Mouse (Mus musculus) CH12.LX (cell line): ENCODE measurements around the gene Stxbp1. TPM values are rescaled to one million over a fixed set of nuclear protein-coding genes. Genes with fewer than 3 reads are reported as not detected.
A peak's percentile ranks its signal among the peaks of the same experiment; 100 is the strongest.

ENCODE experiments used
- DNase-seq: peaks from one replicate; pipeline ENCODE4 v3.0.0-alpha.2; 2013; ENCODE audit errors: extremely low read depth
- H3K27ac ChIP-seq: 2 replicates; pipeline ENCODE4 v1.5.1; 2012; ENCODE audit warnings: low read depth, mild to moderate bottlenecking, control low read depth, moderate library complexity; ENCODE audit not compliant: insufficient read depth
- H3K27me3 ChIP-seq: replicated peaks from 2 replicates; pipeline ENCODE3; 2012; ENCODE audit warnings: inconsistent platforms
- H3K36me3 ChIP-seq, 2 experiments: replicated peaks in 1 of 2; 2 replicates each; pipeline versions ENCODE3 to v1.6.1; 2012; ENCODE audit warnings: inconsistent platforms in 1 of 2, low read length in 1 of 2, mild to moderate bottlenecking in 1 of 2, mixed read lengths in 1 of 2, moderate library complexity in 1 of 2; ENCODE audit not compliant: control insufficient read depth in 1 of 2, insufficient read depth in 1 of 2
- H3K4me1 ChIP-seq, 2 experiments: 2 replicates each; pipeline ENCODE4 v1.6.1; 2012; ENCODE audit warnings: inconsistent platforms in 1 of 2, moderate library complexity in 1 of 2; ENCODE audit not compliant: insufficient read depth in 2 of 2, control insufficient read depth in 1 of 2
- H3K4me2 ChIP-seq: 2 replicates; pipeline ENCODE4 v1.6.1; 2012; ENCODE audit warnings: low read depth, mild to moderate bottlenecking, control low read depth; ENCODE audit not compliant: poor library complexity, insufficient read depth, severe bottlenecking
- H3K4me3 ChIP-seq, 3 experiments: fragments of 150-350 bp in 1 of 3; sonication (generic) in 1 of 3; replicated peaks in 1 of 3; 2 replicates each; pipeline versions ENCODE3 to v1.5.1; 2011 to 2012; ENCODE audit warnings: low read depth in 2 of 3, low read length in 2 of 3, mild to moderate bottlenecking in 2 of 3, moderate library complexity in 2 of 3, control low read depth in 1 of 3, improper control_type of control experiment in 1 of 3, inconsistent platforms in 1 of 3, mixed read lengths in 1 of 3; ENCODE audit not compliant: poor library complexity in 1 of 3
- H3K79me2 ChIP-seq: replicated peaks from 2 replicates; pipeline ENCODE4 v1.6.1; 2012; ENCODE audit warnings: mild to moderate bottlenecking, moderate library complexity; ENCODE audit not compliant: control insufficient read depth, poor library complexity, insufficient read depth, severe bottlenecking; ENCODE audit errors: extremely low read depth
- H3K9ac ChIP-seq: 2 replicates; pipeline ENCODE4 v1.6.1; 2012; ENCODE audit warnings: low read depth, mild to moderate bottlenecking, control low read depth, moderate library complexity; ENCODE audit not compliant: insufficient read depth
- H3K9me3 ChIP-seq: replicated peaks from 2 replicates; pipeline ENCODE3; 2012; ENCODE audit warnings: low read length, inconsistent platforms, mixed read lengths
- CHD1 ChIP-seq: IDR thresholded peaks from 2 replicates; pipeline ENCODE4 v1.6.1; 2012; ENCODE audit warnings: low read depth, low read length, improper control_type of control experiment, inconsistent platforms
- ELF1 ChIP-seq: IDR thresholded peaks from 2 replicates; pipeline ENCODE4 v1.6.1; 2014; ENCODE audit warnings: low read depth, mild to moderate bottlenecking, inconsistent platforms, low read length, improper control_type of control experiment
- HCFC1 ChIP-seq: IDR thresholded peaks from 2 replicates; pipeline ENCODE4 v1.6.1; 2012; ENCODE audit warnings: low read depth, mild to moderate bottlenecking, inconsistent platforms, low read length, improper control_type of control experiment
- JUN ChIP-seq: IDR thresholded peaks from 2 replicates; pipeline ENCODE4 v1.6.1; 2011; ENCODE audit warnings: low read depth, mild to moderate bottlenecking, low read length, improper control_type of control experiment, moderate library complexity; ENCODE audit not compliant: insufficient read depth
- MAFK ChIP-seq: IDR thresholded peaks from 2 replicates; pipeline ENCODE4 v1.6.1; 2011; ENCODE audit warnings: low read length, improper control_type of control experiment; ENCODE audit not compliant: insufficient replicate concordance
- MYC ChIP-seq: IDR thresholded peaks from 2 replicates; pipeline ENCODE4 v1.6.1; 2011; ENCODE audit warnings: low read depth, mild to moderate bottlenecking, improper control_type of control experiment, low read length
- PAX5 ChIP-seq: IDR thresholded peaks from 2 replicates; pipeline ENCODE4 v1.6.1; 2012; ENCODE audit warnings: low read length, inconsistent platforms, mixed read lengths
- POLR2A ChIP-seq: IDR thresholded peaks from 2 replicates; pipeline ENCODE4 v1.6.1; 2011; ENCODE audit warnings: low read depth, mild to moderate bottlenecking, improper control_type of control experiment, low read length
- POLR2AphosphoS2 ChIP-seq: IDR thresholded peaks from 2 replicates; pipeline ENCODE4 v1.6.1; 2011; ENCODE audit warnings: low read depth, low read length, improper control_type of control experiment
- RCOR1 ChIP-seq: conservative IDR thresholded peaks from 2 replicates; pipeline ENCODE4 v1.6.1; 2012; ENCODE audit warnings: low read depth, mild to moderate bottlenecking, inconsistent platforms, low read length, improper control_type of control experiment
- USF2 ChIP-seq: conservative IDR thresholded peaks from 2 replicates; pipeline ENCODE4 v1.6.1; 2011; ENCODE audit warnings: low read depth, low read length, improper control_type of control experiment
- ZNF384 ChIP-seq: IDR thresholded peaks from 2 replicates; pipeline ENCODE4 v1.6.1; 2012; ENCODE audit warnings: low read depth, low read length, improper control_type of control experiment, inconsistent platforms
- dilution Hi-C: fragments of 300-500 bp; cut with MboI; formaldehyde crosslinking; loops from 2 replicates; pipeline ENCODE4 v1.14.3; 2020; ENCODE audit warnings: low sequenced_read_pairs; ENCODE audit not compliant: extremely low pct_unique_long_range_greater_than_20kb, extremely low pct_ligation_motif_present
- in situ Hi-C: fragments of 300-500 bp; cut with MboI; formaldehyde crosslinking; loops from 3 replicates; pipeline ENCODE4 v1.14.3; 2019; ENCODE audit warnings: low sequenced_read_pairs, low pct_ligation_motif_present, low pct_unique_long_range_greater_than_20kb, mixed read lengths
- polyA plus RNA-seq: library from polyadenylated mRNA; unstranded; fragments of >175 nt; gene quantifications from 2 replicates; pipeline ENCODE4 v1.2.1, GENCODE M21; 2012; ENCODE audit warnings: low read depth; ENCODE audit not compliant: insufficient read length
- total RNA-seq, 2 experiments: library from RNA; depleted of rRNA; stranded (reverse); fragments of 300-350 nt in 1 of 2; fragments of >200 nt in 1 of 2; gene quantifications; 2 replicates each; pipeline ENCODE4 v1.2.3; 2012 to 2014

Stxbp1 gene
- total and polyA plus RNA-seq, 3 experiments = 1.5 to 8.3 (median 2.5) TPM

GRCm38 (mm10) chr2:32874951-32875674 lies 28.1 kb upstream of the Stxbp1 start:
- H3K36me3 ChIP-seq = peaks cover 0 to 22% of the 10 kb centered on the region in 2 experiments
- peak overlapping the region; percentile 91 for H3K4me2 ChIP-seq
- H3K4me1 ChIP-seq = peaks cover 14 to 31% of the 10 kb centered on the region in 2 experiments
- no peaks in the 10 kb centered on the region for H3K9me3 ChIP-seq
- in situ Hi-C loops (loop anchor here (5.0 kb wide), 1 partner anchor 37 kb away; no protein-coding TSS in a partner anchor), dilution Hi-C loops (no loop called here)
- H3K9ac ChIP-seq = 0 out of 2 replicates have a peak overlapping the region, but pooled peaks have one; percentile 7
- H3K79me2 ChIP-seq = no peaks in the 10 kb centered on the region
- no peak overlapping the region for H3K27ac ChIP-seq
- TF ChIP-seq CHD1 (no peak), MAFK (no peak), USF2 (no peak), PAX5 (no peak), POLR2A (no peak)
- no peak for DNase-seq
- H3K4me3 ChIP-seq = peak overlapping the region in 1 of 3 experiments; percentile 69
- peaks cover 3% of the 10 kb centered on the region for H3K27me3 ChIP-seq

- Histone ChIP-seq H3K9me3 (no peaks in the 10 kb centered on the region), H3K4me3 (no peak overlapping the region), H3K36me3 (peaks cover 0 to 22% of the 10 kb centered on the region in 2 experiments), H3K9ac (no peak overlapping the region), H3K27ac (no peak overlapping the region), H3K4me1 (peaks cover 14 to 32% of the 10 kb centered on the region in 2 experiments), H3K79me2 (no peaks in the 10 kb centered on the region), H3K4me2 (no peak overlapping the region), H3K27me3 (peaks cover 3% of the 10 kb centered on the region)
- TF ChIP-seq HCFC1 = no peak
- no peak for TF ChIP-seq MYC
- TF ChIP-seq ELF1 = no peak
- TF ChIP-seq POLR2AphosphoS2 = no peak
- TF ChIP-seq ZNF384 = no peak
- TF ChIP-seq RCOR1 = no peak
- no peak for TF ChIP-seq JUN
- in situ Hi-C loops (no loop called here), dilution Hi-C loops (no loop called here)
- DNase-seq = no peak
Measured at GRCm38 (mm10) chr2:32874070-32874469, 27.0 kb upstream of the Stxbp1 start.
